Mouse (Mus musculus): Measurements from ENCODE around the gene Reep3. TPM values are rescaled to one million over a fixed set of nuclear protein-coding genes. Genes with fewer than 3 reads are reported as not detected.
A peak's percentile ranks its signal among the peaks of the same experiment; 100 is the strongest.
"Not testable (repeated sequence)": the region's sequence is repeated elsewhere in the genome, so short reads cannot be mapped to it uniquely, and the experiment has no call there.

The Reep3 gene
- total RNA-seq, 2 experiments from 2014 or later, result 40.7 to 41.0 TPM

GRCm38 (mm10) chr10:67023092-67023491 lies 73.7 kb downstream of the Reep3 start:
- no peak for DNase-seq (ENCODE audit: low spot score in 2 of 2)

- DNase-seq (ENCODE audit: low spot score in 2 of 2), result no peak
Observed at GRCm38 (mm10) chr10:67021494-67021893, 75.3 kb downstream of the Reep3 start.

GRCm38 (mm10) chr10:67018875-67019274 lies 77.9 kb downstream of the Reep3 start:
- no peak for DNase-seq (ENCODE audit: low spot score in 2 of 2)

- no peak for DNase-seq (ENCODE audit: low spot score in 2 of 2)
Observed at GRCm38 (mm10) chr10:67017891-67018290, 78.9 kb downstream of the Reep3 start.

GRCm38 (mm10) chr10:67017315-67017714 lies 79.4 kb downstream of the Reep3 start:
- no peak for DNase-seq (ENCODE audit: low spot score in 2 of 2)

- DNase-seq (ENCODE audit: low spot score in 2 of 2), result no peak
Observed at GRCm38 (mm10) chr10:67016615-67017278, 80.0 kb downstream of the Reep3 start.

- DNase-seq (ENCODE audit: low spot score in 2 of 2), result no peak
Observed at GRCm38 (mm10) chr10:67014746-67015145, 82.0 kb downstream of the Reep3 start.

GRCm38 (mm10) chr10:67010521-67010920 lies 86.2 kb downstream of the Reep3 start:
- DNase-seq (ENCODE audit: low spot score in 2 of 2), result no peak

GRCm38 (mm10) chr10:67004527-67005042 lies 92.2 kb downstream of the Reep3 start:
- DNase-seq (ENCODE audit: low spot score in 2 of 2), result no peak

GRCm38 (mm10) chr10:67003743-67004526 lies 92.8 kb downstream of the Reep3 start:
- DNase-seq (ENCODE audit: low spot score in 2 of 2), result peak; percentile 28 to 43

GRCm38 (mm10) chr10:67003009-67003742 lies 93.6 kb downstream of the Reep3 start:
- DNase-seq (ENCODE audit: low spot score in 2 of 2), result peak; percentile 18 to 43

- DNase-seq (ENCODE audit: low spot score in 2 of 2), result peak; percentile 67 to 78
Observed at GRCm38 (mm10) chr10:67002207-67003008, 94.3 kb downstream of the Reep3 start.

GRCm38 (mm10) chr10:67000958-67001615 lies 95.7 kb downstream of the Reep3 start:
- DNase-seq (ENCODE audit: low spot score in 2 of 2), result not testable (repeated sequence)

- DNase-seq (ENCODE audit: low spot score in 2 of 2), result no peak
Observed at GRCm38 (mm10) chr10:67000136-67000535, 96.6 kb downstream of the Reep3 start.

- DNase-seq (ENCODE audit: low spot score in 2 of 2), result no peak
Observed at GRCm38 (mm10) chr10:66998770-66999169, 98.0 kb downstream of the Reep3 start.

- no peak for DNase-seq (ENCODE audit: low spot score in 2 of 2)
Observed at GRCm38 (mm10) chr10:66995181-66995580, 101.6 kb downstream of the Reep3 start.

- DNase-seq (ENCODE audit: low spot score in 2 of 2), result no peak
Observed at GRCm38 (mm10) chr10:66994469-66994868, 102.3 kb downstream of the Reep3 start.

- DNase-seq (ENCODE audit: low spot score in 2 of 2), result no peak
Observed at GRCm38 (mm10) chr10:66992591-66992990, 104.2 kb downstream of the Reep3 start.

- DNase-seq (ENCODE audit: low spot score in 2 of 2), result no peak
Observed at GRCm38 (mm10) chr10:66990506-66990905, 106.2 kb downstream of the Reep3 start.

- DNase-seq (ENCODE audit: low spot score in 2 of 2), result no peak
Observed at GRCm38 (mm10) chr10:66983043-66983442, 113.7 kb downstream of the Reep3 start.

Measured in adrenal gland, adult 18-20 months (tissue).